Mouse (Mus musculus) left cerebral cortex, adult 11 months (tissue): ENCODE data around the gene Pkd1.

Source experiments
- DNase-seq: peaks from one replicate; pipeline ENCODE4 v3.0.0; 2022; ENCODE audit warnings: low spot score

Pkd1 gene

GRCm38 (mm10) chr17:24644875-24645721 is 95.5 kb downstream of the Pkd1 start:
- no peak for DNase-seq

DNA sequence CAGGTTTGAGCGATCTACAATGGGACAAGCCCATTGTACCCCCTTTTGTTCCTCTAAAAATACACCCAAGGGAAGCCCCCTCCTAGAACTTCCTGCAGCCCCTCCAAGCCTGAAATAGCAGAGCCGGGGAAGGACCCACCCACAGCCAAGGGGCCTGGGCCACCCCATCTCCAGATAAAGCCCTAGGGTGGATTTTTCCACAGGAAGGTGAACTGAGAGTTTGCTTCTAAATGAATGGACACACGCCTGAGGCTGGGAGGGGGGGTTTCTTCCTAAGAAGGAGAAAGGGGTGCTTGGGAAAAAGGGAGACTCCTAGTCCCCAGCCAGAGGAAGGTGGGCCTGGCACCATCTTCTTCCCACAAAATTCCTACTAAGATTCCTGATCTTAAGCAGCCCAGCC is 96.3 kb downstream of the Pkd1 start:
- no peak for DNase-seq
